Mouse (Mus musculus) heart, postnatal 0 days (tissue): ENCODE data around the gene Olfr70. TPM values are rescaled to one million over a fixed set of nuclear protein-coding genes. Genes with fewer than 3 reads are reported as not detected.

Experiments
- ATAC-seq: fragments of 200-750 bp; cut with Nextera tagmentation; 2 replicates; pipeline ENCODE4 v1.8.0; 2017; ENCODE audit warnings: low read depth, moderate number of reproducible peaks, moderate library complexity; ENCODE audit not compliant: insufficient read depth
- DNase-seq: peaks from one replicate; pipeline ENCODE4 v3.0.0-alpha.2; 2016; ENCODE audit warnings: low spot score
- H3K27ac ChIP-seq: fragments of 300-500 bp; sonication (generic); 2 replicates; pipeline ENCODE4 v1.5.1; 2014; ENCODE audit warnings: low read depth, mild to moderate bottlenecking
- H3K27me3 ChIP-seq: fragments of 300-500 bp; sonication (generic); 2 replicates; pipeline ENCODE4 v1.6.1; 2014; ENCODE audit warnings: low read length, mixed read lengths; ENCODE audit not compliant: control insufficient read depth, insufficient read depth
- H3K36me3 ChIP-seq: fragments of 300-500 bp; sonication (generic); replicated peaks from 2 replicates; pipeline ENCODE4 v1.6.1; 2014; ENCODE audit warnings: low read length, mixed read lengths; ENCODE audit not compliant: control insufficient read depth, insufficient read depth
- H3K4me1 ChIP-seq: fragments of 300-500 bp; sonication (generic); 2 replicates; pipeline ENCODE4 v1.6.1; 2014; ENCODE audit warnings: antibody characterized with exemption; ENCODE audit not compliant: control insufficient read depth, insufficient read depth
- H3K4me2 ChIP-seq: fragments of 300-500 bp; sonication (generic); 2 replicates; pipeline ENCODE4 v1.6.1; 2014; ENCODE audit warnings: low read depth, mild to moderate bottlenecking, low read length, moderate library complexity
- H3K4me3 ChIP-seq: fragments of 300-500 bp; sonication (generic); 2 replicates; pipeline ENCODE4 v1.5.1; 2014; ENCODE audit warnings: low read depth, low read length
- H3K9ac ChIP-seq: fragments of 300-500 bp; sonication (generic); replicated peaks from 2 replicates; pipeline ENCODE4 v1.6.1; 2014; ENCODE audit warnings: low read depth, low read length, mixed read lengths
- H3K9me3 ChIP-seq: fragments of 300-500 bp; sonication (generic); replicated peaks from 2 replicates; pipeline ENCODE4 v1.6.1; 2016; ENCODE audit warnings: low read length; ENCODE audit not compliant: control insufficient read depth
- CTCF ChIP-seq: IDR thresholded peaks from 2 replicates; pipeline ENCODE4 v1.5.1; 2016; ENCODE audit warnings: antibody characterized with exemption, control low read depth, low read depth
- EP300 ChIP-seq: IDR thresholded peaks from 2 replicates; pipeline ENCODE4 v1.6.1; 2016; ENCODE audit warnings: antibody characterized with exemption, low read depth
- WGBS: fragments of 180-500 bp; shearing (Covaris S2); extraction: QIAGEN DNeasy Blood & Tissue Kit; methylation state at CpG from one replicate; pipeline ENCODE4 v1.1.7; 2014; 5-methylcytosine and 5-hydroxymethylcytosine counted together
- polyA plus RNA-seq: library from polyadenylated mRNA; unstranded; fragments of >200 nt; fragmentation: Nextera tagmentation; extraction: Ambion mirVana; gene quantifications from 2 replicates; pipeline ENCODE4 v1.2.1, GENCODE M21; 2015
- total RNA-seq: library from RNA; depleted of rRNA; stranded (reverse); fragments of >200 nt; gene quantifications from 2 replicates; pipeline ENCODE4 v1.2.3, GENCODE M21; 2014; ENCODE audit warnings: low replicate concordance

Olfr70 gene
- total and polyA plus RNA-seq, 2 experiments from 2014 or later = 0.15 TPM; not detected in 1

DNA sequence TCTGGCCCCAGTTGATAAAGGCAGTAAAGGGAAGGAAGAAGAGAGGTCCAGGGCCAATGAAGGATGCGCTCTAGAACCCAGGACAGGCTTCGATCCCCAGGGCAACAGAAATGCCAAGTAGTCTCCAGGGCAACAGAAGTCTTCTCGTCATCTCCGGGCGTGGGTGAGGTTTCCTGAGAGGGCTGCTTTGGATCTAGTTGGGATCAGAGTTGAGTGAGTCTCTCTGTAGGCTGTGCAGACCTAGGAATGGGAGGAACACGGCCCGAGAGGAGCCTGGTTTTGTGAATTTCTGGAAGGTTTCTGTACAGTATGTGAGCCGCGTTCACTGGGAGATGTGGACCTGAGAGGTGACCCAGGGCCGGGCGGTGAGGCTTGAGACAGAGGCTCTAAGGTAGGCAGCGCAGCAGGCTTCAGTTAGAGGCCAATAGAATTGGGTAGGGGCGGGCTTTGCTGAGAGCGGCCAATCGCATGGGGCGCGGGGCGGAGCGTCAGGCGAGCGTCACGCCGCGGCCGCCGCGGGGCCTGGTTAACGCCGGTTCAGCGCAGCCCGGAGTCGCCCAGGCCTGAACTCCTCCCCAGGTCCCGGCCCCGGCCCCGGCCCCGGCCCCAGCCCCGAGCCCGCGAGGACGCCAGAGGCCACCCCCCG is 31.7 kb downstream of the Olfr70 start, which contains the start of the genes Tmem8b and Fam221b:
Gene Tmem8b (plus strand): TSS at position 190 of the 646 bp plus-strand sequence.
Gene Fam221b (minus strand): TSS at position 364 of the 646 bp plus-strand sequence.
- ATAC-seq (peak; percentile 91), DNase-seq (peak; percentile 77)
- H3K27ac ChIP-seq = peak within 1 kb of the TSS; percentile 77
- H3K27me3 ChIP-seq = peaks cover 8% of the 10 kb centered on the region
- H3K4me2 ChIP-seq = peak within 1 kb of the TSS; percentile 92
- peak within 1 kb of the TSS; percentile 78 for H3K4me3 ChIP-seq
- no peaks in the 10 kb centered on the region for H3K36me3 ChIP-seq
- 0 out of 2 replicates have a peak, but pooled peaks cover 8% of the 10 kb centered on the region for H3K4me1 ChIP-seq
- TF ChIP-seq CTCF = no peak
- TF ChIP-seq EP300 = no peak
- H3K9me3 ChIP-seq = no peaks in the 10 kb centered on the region
- WGBS = under 1% methylated on average over 40 of the region's 41 CpGs
- peak within 1 kb of the TSS; percentile 86 for H3K9ac ChIP-seq

DNA sequence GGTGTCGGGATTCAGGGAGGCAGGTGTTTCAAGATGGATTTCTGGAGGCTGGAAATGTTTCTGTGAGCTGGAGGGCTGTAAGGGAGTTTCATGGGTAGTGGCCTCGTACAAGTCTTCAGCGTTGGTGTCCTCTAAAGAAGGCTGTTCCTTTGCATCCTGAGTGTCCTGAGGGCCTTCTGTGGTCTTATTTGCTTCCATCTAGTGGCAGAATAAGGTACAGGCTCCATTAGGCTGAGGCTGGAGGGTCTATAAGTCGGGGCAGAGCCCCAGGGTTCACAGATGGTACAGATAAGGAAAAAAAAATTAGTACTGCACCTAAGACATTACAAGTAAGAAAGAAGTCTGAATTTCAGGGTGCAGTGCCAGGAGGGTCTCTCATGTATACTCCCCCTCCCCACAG is 34.2 kb downstream of the Olfr70 start:
- Histone ChIP-seq H3K27me3 (peaks cover 23% of the 10 kb centered on the region), H3K9me3 (no peaks in the 10 kb centered on the region), H3K9ac (no peak overlapping the region), H3K4me1 (0 out of 2 replicates have a peak, but pooled peaks cover 8% of the 10 kb centered on the region), H3K4me2 (no peak overlapping the region), H3K36me3 (no peaks in the 10 kb centered on the region), H3K4me3 (no peak overlapping the region), H3K27ac (no peak overlapping the region)
- TF ChIP-seq CTCF (peak; percentile 63), EP300 (no peak)
- WGBS = 12% methylated on average over 4 of the region's 4 CpGs
- DNase-seq (no peak), ATAC-seq (no peak)

DNA sequence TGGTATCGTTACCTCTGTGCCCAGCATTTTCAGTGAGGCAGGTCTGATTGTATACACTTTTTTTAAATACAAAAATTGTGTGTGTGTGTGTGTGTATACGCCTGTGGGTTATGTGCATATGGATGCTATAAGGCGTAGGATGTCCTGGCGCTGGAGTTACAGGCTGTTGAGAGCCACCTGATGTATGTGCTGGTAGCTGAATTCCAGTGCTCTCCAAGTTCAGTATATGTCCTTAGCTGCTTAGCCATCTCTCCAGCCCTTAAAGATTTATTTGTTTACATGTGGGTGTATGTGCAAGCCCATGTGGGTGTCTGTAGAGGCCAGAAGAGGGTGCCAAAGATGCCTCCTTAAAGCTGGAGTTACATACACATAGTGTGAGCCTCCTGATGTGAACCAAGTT is 43.5 kb downstream of the Olfr70 start:
- Histone ChIP-seq H3K9ac (no peak overlapping the region), H3K27ac (no peak overlapping the region), H3K4me2 (peak overlapping the region; percentile 82), H3K27me3 (0 out of 2 replicates have a peak, but pooled peaks cover 4% of the 10 kb centered on the region), H3K4me3 (peak overlapping the region; percentile 97), H3K4me1 (peaks cover 8% of the 10 kb centered on the region), H3K9me3 (no peaks in the 10 kb centered on the region), H3K36me3 (no peaks in the 10 kb centered on the region)
- ATAC-seq (no peak), DNase-seq (no peak)
- TF ChIP-seq CTCF (no peak), EP300 (no peak)
- 64% methylated on average over 4 of the region's 4 CpGs for WGBS

DNA sequence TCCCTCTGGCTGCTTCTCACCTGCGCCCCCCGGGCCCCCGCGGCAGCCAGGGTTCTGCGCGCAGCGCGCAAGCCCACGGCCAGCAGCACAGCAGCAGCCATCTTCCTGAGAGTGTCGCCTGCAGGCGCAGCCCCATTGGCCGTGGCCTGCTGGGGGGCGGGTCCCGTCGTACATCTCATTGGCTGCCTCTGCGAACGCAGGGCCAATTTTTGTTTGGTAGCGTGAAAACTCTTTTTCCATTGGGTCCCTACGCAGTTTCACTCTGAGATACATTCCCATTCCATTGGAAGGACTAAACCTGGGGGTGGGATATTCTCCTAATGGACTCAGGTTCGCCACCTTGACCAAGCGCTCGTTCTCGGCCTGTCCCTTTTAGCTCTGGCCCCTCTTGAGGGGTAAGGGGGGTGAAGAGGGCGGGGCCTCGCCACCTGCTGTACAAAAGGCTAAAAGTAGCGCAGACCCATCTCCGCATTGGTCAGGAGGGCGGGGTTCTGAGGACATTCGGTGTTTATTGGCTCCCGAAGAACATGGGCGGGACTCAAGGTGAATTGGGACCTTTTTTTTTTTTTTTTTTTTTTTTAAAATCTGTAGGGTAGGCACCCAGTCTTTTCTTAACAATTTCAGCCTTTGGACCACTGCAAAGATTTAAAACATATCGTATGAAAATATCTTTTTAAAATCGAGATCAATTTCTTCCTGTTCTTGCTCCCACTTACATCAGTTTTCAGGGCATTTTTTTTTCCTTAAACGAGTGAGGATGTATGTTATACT is 44.1 kb downstream of the Olfr70 start, which contains the start of gene Hint2:
Gene Hint2 (minus strand): TSS at position 128 of the 771 bp plus-strand sequence.
- Histone ChIP-seq H3K4me3 (peak within 1 kb of the TSS; percentile 97), H3K27ac (peak within 1 kb of the TSS; percentile 98), H3K27me3 (no peaks in the 10 kb centered on the region), H3K36me3 (no peaks in the 10 kb centered on the region), H3K4me1 (peaks cover 8% of the 10 kb centered on the region), H3K4me2 (peak within 1 kb of the TSS; percentile 82), H3K9ac (peak within 1 kb of the TSS; percentile 87), H3K9me3 (no peaks in the 10 kb centered on the region)
- ATAC-seq = peak; percentile 96
- peak; percentile 99 for DNase-seq
- no peak for TF ChIP-seq CTCF
- TF ChIP-seq EP300 = no peak
- 1% methylated on average over 34 of the region's 34 CpGs for WGBS

DNA sequence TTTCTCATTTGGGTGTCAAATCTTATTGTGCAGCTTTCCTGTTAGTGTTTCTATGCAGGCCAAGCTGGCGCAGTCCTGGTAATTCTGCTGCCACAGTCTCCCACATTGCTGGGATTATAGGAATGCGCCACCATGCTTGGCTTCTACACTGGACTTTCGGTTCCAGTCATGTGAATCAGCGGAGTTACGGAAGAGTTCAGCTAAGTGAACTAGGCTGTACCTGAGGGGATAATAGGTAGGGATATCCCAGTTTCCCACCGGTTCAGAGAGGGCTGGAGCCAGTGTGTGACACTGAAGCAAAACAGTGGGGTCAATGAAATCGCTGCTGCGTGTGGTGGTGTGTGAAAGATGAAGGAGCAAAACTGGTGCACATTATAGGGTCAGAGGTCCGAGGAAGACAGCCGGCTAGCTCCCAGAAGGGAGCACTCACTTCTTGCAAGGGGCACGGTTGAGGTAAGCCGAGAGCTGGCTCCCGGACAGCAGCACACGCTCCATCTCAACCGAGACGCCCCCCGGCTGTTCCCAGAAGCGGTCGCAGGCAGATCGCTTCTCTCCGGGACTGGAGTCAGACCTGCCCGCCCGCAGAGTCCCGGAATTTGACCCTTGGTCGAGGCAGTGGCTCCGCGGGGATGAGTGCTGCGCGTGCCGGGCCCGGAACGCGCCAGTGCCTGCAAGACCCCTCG is 44.8 kb downstream of the Olfr70 start:
- DNase-seq = no peak
- Histone ChIP-seq H3K27ac (peak overlapping the region; percentile 98), H3K36me3 (peaks cover 3% of the 10 kb centered on the region; the same call in 1 of the 2 replicates)

More for the DNA sequence above, 44.8 kb downstream of the Olfr70 start:
- Histone ChIP-seq H3K4me3 (peak overlapping the region; percentile 97), H3K27me3 (no peaks in the 10 kb centered on the region), H3K4me2 (peak overlapping the region; percentile 82), H3K9ac (peak overlapping the region; percentile 87), H3K4me1 (peaks cover 8% of the 10 kb centered on the region), H3K9me3 (no peaks in the 10 kb centered on the region)
- peak; percentile 34 for ATAC-seq
- 4% methylated on average over 34 of the region's 34 CpGs for WGBS
- TF ChIP-seq EP300 = no peak
